Mouse (Mus musculus) ES-Bruce4 (cell line): ENCODE results near the gene Crybb3.

Source experiments
- CTCF ChIP-seq: IDR thresholded peaks from one replicate; pipeline ENCODE4 v1.8.1; 2011; ENCODE audit warnings: low read depth, low read length
- EP300 ChIP-seq: IDR thresholded peaks from 2 replicates; pipeline ENCODE4 v1.6.1; 2011; ENCODE audit warnings: low read depth, low read length; ENCODE audit not compliant: insufficient read depth
- POLR2A ChIP-seq: IDR thresholded peaks from one replicate; pipeline ENCODE4 v1.8.1; 2011; ENCODE audit warnings: low read length; ENCODE audit not compliant: insufficient read depth

DNA sequence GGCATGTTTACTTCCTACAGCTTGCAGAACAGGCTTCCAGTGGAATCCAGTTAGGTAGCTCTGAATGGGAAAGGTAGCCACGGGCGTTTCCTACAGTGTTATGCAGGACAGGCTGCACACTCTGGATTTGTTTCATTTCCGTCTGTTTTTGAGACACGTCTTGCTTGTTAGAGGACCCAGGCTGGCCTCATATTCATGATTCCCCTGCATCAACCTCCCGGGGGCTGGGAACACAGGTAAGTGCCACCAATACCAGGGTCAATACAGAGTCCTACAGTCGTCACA, 40.1 kb upstream of the Crybb3 start:
- no peak for TF ChIP-seq CTCF
- no peak for TF ChIP-seq EP300
- TF ChIP-seq POLR2A: no peak
